Mouse (Mus musculus) T-helper 17 cell (primary cell): ENCODE results near the gene Itgb8.

Experiments used
- in situ Hi-C, 2 experiments: fragments of 300-600 bp; cut with MboI, MseI; formaldehyde crosslinking; loops; 1 replicate in 1 of 2; 2 replicates in 1 of 2; pipeline ENCODE4 v1.15.1; 2025; ENCODE audit warnings: high pct_unique_total_duplicates in 2 of 2

Gene Itgb8

DNA sequence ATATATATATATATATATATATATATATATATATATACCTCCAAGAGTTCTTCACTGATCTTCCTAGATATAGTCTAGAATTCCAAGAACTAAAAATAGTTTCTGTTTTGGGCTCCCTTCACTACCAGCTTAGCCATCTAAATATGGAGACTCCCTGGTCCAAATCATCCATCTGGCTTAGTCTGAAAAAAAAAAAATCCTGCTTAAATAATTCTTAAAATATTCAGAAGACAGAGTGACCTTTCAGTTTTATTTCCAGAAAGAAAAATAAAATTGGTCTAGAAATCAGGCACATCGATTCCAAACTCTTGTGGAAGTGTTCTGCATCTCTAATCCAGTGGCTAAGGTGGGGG lies 28.6 kb downstream of the Itgb8 start:
- in situ Hi-C loops = no loop called here

DNA sequence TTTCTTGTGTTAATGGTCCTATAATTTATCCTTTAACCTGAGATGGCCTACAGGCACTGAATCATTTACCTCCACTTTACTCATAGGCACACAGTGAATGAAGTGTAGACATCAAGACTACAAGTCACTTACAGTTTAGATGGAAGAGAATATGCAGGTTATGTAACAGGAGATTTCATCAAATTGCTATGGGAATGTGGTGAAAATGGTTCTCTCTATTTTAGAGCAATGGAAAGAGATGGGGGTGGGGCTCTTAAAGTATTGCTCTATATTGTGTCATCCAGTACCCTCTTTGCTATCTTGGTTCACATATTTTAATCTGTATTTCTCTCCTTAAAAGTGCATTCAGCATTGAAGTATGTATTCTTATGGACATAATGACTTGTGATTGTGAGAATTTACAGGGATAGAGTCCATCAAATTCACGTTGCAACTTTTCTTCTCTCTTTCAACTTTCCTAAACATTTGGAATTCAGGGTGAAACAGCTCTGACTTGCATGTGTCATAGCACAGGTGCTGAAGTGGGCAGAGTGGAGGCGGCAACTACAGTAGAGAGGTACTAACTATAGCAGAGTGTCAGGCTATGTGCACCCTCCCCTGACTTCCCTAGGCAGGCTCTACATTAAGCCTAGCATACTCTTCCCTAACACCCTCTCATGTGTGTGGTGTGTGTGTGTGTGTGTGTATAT lies 29.1 kb downstream of the Itgb8 start:
- in situ Hi-C loops = no loop called here

DNA sequence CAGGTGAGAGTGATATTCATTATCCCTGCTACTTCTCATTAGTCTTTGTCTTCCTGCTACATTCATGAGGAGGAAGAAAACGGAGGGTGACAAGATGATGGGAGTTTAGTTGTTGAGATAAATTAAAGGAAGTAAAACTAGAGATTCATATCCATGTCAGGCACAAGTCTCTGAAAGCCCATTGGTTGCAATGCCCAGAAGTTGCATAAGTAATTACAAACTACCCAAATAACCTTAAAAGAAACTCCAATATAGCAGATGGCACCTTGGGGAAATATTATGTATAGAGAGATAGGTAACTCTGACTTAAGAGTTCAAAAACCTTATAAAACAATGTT lies 31.2 kb downstream of the Itgb8 start:
- in situ Hi-C loops = no loop called here

GRCm38 (mm10) chr12:119206711-119207463 lies 31.7 kb downstream of the Itgb8 start:
- in situ Hi-C loops = no loop called here

DNA sequence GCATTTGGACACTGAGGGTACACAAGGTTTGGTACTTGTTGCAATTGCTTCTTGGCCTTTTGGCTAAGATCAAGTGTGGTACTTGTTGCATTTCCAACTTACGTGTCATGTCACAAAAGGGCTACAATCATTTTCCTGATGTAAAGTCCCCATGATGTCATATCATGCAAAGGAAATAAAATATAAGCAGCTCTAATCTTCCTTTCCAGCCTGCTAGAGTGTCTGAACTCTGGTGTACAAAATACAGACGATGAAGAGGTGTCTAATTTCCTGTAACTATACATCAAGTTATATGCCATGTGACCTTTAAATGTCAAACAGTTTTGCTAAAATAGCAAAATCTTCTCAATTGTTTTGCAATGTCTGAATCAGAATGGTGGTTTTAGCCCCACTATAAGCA lies 34.2 kb downstream of the Itgb8 start:
- in situ Hi-C loops = no loop called here

- in situ Hi-C loops = no loop called here
Observed at GRCm38 (mm10) chr12:119202766-119203165, 35.8 kb downstream of the Itgb8 start.

GRCm38 (mm10) chr12:119195145-119195544 lies 43.5 kb downstream of the Itgb8 start:
- in situ Hi-C loops = no loop called here

DNA sequence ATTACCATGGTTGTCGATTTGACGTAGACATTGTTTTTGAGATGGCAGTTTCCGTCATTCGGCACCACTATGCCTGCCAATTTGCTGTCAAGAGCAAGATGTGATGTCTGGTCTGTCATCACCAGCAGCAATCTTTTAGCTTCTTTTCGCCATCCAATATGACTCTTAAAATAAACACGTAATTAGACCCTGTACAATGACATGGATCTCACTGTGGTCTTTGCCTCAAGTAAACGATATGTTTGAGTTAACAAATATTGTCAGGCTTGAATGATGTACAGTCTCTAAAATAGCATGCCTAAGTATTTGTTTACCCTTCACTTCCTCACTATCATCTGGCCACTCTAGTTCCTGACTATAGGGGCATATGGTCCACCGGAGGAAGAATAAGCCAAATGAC lies 48.8 kb downstream of the Itgb8 start:
- in situ Hi-C loops = loop anchor here in 1 of 2 experiments (10.0 kb wide), 1 partner anchor 185 kb away; no protein-coding TSS in a partner anchor

DNA sequence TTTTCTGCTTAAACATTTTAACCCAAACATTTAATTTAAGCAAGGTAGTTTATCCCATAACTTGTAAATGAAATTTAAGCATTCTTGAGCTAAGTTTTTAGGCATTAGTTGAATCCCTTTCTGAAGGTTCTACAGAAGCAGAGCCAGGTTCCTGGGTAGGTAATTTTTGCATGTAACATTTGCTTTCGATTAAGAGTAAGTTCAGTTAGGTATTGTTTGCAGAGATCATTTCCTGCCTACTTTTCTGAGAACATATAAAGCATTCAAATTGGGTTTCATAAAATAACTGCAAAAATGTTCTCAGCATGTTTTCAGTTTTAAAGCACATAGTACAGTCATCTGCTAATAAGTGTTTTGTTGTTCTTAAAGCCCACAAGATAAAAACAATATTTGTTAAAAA lies 53.2 kb downstream of the Itgb8 start:
- in situ Hi-C loops = loop anchor here in 1 of 2 experiments (10.0 kb wide), 1 partner anchor 181 kb away; no protein-coding TSS in a partner anchor

GRCm38 (mm10) chr12:119182215-119182924 lies 56.2 kb downstream of the Itgb8 start:
- in situ Hi-C loops = loop anchor here in 1 of 2 experiments (10.0 kb wide), 1 partner anchor 178 kb away; no protein-coding TSS in a partner anchor

- in situ Hi-C loops = no loop called here
Observed at GRCm38 (mm10) chr12:119176017-119176416, 62.6 kb downstream of the Itgb8 start.

- in situ Hi-C loops = no loop called here
Observed at GRCm38 (mm10) chr12:119169828-119170539, 68.6 kb downstream of the Itgb8 start.

- in situ Hi-C loops = no loop called here
Observed at GRCm38 (mm10) chr12:119169143-119169542, 69.5 kb downstream of the Itgb8 start.

DNA sequence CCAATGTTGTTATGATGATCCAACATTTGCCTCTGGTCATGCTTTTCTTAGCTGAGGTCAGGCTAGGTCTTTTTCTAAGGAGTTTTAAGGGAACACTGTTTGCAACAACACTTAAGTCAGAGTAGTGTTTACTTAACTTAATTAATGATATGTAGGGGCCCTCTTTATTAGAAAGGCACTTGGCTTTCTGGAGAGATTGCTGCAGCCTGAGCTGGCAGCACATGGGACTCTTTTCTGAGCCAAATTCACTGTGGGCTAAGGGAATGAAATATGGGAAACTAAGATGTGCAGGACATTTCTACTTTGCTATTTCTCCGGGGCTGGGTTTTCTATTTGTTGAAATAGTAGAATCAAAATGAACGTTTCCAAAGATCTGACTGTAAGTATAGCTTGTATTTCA lies 73.5 kb downstream of the Itgb8 start:
- in situ Hi-C loops = no loop called here

- in situ Hi-C loops = loop anchor here in 1 of 2 experiments (5.0 kb wide), 1 partner anchor 242 kb away; no protein-coding TSS in a partner anchor
Observed at GRCm38 (mm10) chr12:119164672-119165071, 73.9 kb downstream of the Itgb8 start.

GRCm38 (mm10) chr12:119164176-119164575 lies 74.4 kb downstream of the Itgb8 start:
- in situ Hi-C loops = loop anchor here in 1 of 2 experiments (5.0 kb wide), 1 partner anchor 242 kb away; no protein-coding TSS in a partner anchor

DNA sequence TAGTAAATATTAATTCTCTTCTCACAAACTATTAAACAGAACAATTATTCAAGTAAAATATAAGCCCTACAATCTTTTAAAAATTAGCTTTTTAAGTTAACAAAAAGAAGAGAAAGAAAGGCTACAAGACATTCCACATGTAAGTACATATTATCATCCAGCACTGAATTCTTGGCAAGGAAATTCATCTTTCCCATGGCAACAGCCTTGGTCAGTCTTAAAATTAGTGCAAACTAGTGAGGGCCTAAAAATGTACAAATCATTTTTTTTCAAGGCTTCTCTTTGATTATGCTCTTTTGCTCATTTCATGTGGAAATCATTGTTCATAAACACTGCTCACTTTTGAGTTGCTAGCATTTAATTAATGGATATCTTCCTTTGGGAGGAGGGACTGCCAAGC lies 77.8 kb downstream of the Itgb8 start:
- in situ Hi-C loops = loop anchor here in 1 of 2 experiments (5.0 kb wide), 1 partner anchor 238 kb away; no protein-coding TSS in a partner anchor

DNA sequence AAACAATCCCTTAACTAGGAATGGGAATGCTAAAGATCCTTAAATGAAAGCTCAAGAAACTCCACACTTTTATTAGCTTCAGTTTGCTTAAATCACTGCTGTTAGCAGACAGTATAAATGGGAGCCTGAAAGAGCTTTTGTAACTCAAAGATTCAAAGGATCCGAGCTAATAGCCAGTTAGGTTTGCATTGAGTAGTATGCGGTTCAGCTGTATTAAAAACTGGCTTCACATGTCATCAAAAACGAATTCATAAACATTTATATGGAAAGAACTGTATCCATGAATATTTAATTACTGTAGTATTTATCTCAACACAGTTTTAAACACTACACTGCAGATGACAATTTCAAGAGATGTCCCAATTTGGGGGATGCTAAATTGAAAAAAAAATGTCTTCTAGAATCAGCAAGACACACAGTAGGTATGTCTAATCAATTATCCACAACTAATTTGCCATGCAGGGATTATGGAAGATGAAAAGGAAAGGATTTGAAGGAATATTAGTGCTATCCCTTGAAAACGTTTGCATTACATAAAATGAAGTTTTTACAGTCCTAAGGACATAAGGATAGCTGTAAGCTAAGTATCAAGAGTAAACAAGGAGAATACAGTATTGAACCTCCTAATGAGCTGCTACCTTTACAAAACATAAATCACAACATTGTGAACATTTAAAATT lies 79.2 kb downstream of the Itgb8 start:
- in situ Hi-C loops = no loop called here

- in situ Hi-C loops = no loop called here
Observed at GRCm38 (mm10) chr12:119157686-119158085, 80.9 kb downstream of the Itgb8 start.

- in situ Hi-C loops = no loop called here
Observed at GRCm38 (mm10) chr12:119157068-119157467, 81.5 kb downstream of the Itgb8 start.

DNA sequence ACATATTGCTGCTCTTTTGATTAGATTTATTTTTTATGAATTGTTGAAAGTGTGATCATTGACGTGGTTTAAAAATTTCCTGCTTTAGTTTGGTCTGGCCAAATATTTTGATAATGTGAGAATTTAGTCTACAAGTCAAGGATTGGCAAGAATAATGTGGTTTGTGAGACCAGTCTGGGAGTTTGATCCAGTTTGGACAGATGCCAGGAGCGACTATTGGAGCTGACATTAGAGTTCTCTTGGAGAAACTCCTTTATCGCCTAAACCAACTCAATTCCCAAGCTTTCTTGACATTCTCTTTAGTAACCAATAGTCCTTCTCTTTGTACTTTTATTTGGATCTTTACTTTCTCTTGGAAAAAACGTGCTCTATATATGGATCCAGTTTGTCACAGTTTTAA lies 83.0 kb downstream of the Itgb8 start:
- in situ Hi-C loops = no loop called here
